Mouse (Mus musculus) midbrain, postnatal 0 days (tissue): Measurements from ENCODE around the gene Atg2a. TPM values are rescaled to one million over a fixed set of nuclear protein-coding genes. Genes with fewer than 3 reads are reported as not detected.

Source experiments
- ATAC-seq: fragments of 200-750 bp; cut with Nextera tagmentation; 2 replicates; pipeline ENCODE4 v1.8.0; 2017; ENCODE audit warnings: moderate number of reproducible peaks, mild to moderate bottlenecking, moderate TSS enrichment, moderate library complexity; ENCODE audit not compliant: low FRiP score
- DNase-seq: peaks from one replicate; pipeline ENCODE4 v3.0.0-alpha.2; 2015; ENCODE audit warnings: low spot score
- H3K27ac ChIP-seq: fragments of 300-500 bp; sonication (generic); 2 replicates; pipeline ENCODE4 v1.5.1; 2014; ENCODE audit warnings: low read depth, mild to moderate bottlenecking, low read length, mixed read lengths
- H3K27me3 ChIP-seq: fragments of 300-500 bp; sonication (generic); 2 replicates; pipeline ENCODE4 v1.6.1; 2014; ENCODE audit warnings: low read length, control low read depth, mixed read lengths; ENCODE audit not compliant: insufficient read depth
- H3K36me3 ChIP-seq: fragments of 300-500 bp; sonication (generic); 2 replicates; pipeline ENCODE4 v1.6.1; 2014; ENCODE audit warnings: low read length, control low read depth, mixed read lengths; ENCODE audit not compliant: insufficient read depth
- H3K4me1 ChIP-seq: fragments of 300-500 bp; sonication (generic); 2 replicates; pipeline ENCODE4 v1.6.1; 2014; ENCODE audit warnings: mild to moderate bottlenecking, control low read depth, antibody characterized with exemption, low read length, mixed read lengths; ENCODE audit not compliant: insufficient read depth
- H3K4me2 ChIP-seq: fragments of 300-500 bp; sonication (generic); 2 replicates; pipeline ENCODE4 v1.6.1; 2014; ENCODE audit warnings: low read depth, mild to moderate bottlenecking, low read length, mixed read lengths; ENCODE audit not compliant: poor library complexity, severe bottlenecking
- H3K4me3 ChIP-seq: fragments of 300-500 bp; sonication (generic); 2 replicates; pipeline ENCODE4 v1.5.1; 2014; ENCODE audit warnings: low read depth, mild to moderate bottlenecking, low read length, moderate library complexity
- H3K9ac ChIP-seq: fragments of 300-500 bp; sonication (generic); replicated peaks from 2 replicates; pipeline ENCODE4 v1.6.1; 2014; ENCODE audit warnings: mild to moderate bottlenecking, low read length, moderate library complexity, mixed read lengths; ENCODE audit not compliant: poor library complexity, severe bottlenecking
- H3K9me3 ChIP-seq: fragments of 300-500 bp; sonication (generic); 2 replicates; pipeline ENCODE4 v1.6.1; 2016; ENCODE audit warnings: low read length, control low read depth
- CTCF ChIP-seq: IDR thresholded peaks from 2 replicates; pipeline ENCODE4 v1.5.1; 2016; ENCODE audit warnings: antibody characterized with exemption, mild to moderate bottlenecking
- WGBS: fragments of 180-500 bp; shearing (Covaris S2); extraction: QIAGEN DNeasy Blood & Tissue Kit; methylation state at CpG from one replicate; pipeline ENCODE4 v1.1.7; 2014; 5-methylcytosine and 5-hydroxymethylcytosine counted together
- polyA plus RNA-seq: library from polyadenylated mRNA; unstranded; fragments of >200 nt; fragmentation: Nextera tagmentation; extraction: Ambion mirVana; gene quantifications from 2 replicates; pipeline ENCODE4 v1.2.1, GENCODE M21; 2015
- total RNA-seq: library from RNA; depleted of rRNA; stranded (reverse); fragments of >200 nt; gene quantifications from 2 replicates; pipeline ENCODE4 v1.2.3, GENCODE M21; 2014

Gene Atg2a
- total and polyA plus RNA-seq, 2 experiments from 2014 or later: 9.7 to 38.2 TPM

DNA sequence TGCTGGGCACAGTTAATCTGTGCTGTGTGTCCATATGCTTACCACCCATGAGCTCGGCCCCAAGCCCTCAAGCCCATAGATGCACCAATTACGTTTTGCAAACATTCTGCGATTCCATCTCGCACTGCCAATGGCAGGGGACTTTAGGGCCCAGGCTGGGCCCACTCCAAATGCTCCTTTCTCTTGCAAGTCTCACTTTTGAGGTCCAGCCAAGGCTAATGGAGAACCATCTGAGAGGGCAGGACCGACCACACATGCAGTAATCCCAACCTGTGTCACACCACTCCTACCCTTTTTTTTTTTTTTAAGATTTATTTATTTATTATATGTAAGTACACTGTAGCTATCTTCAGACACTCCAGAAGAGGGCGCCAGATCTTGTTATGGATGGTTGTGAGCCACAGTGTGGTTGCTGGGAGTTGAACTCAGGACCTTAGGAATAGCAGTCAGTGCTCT, 24.3 kb downstream of the Atg2a start:
- DNase-seq (no peak), ATAC-seq (no peak)
- Histone ChIP-seq H3K4me3 (no peak overlapping the region), H3K27me3 (no peaks in the 10 kb centered on the region), H3K9ac (no peak overlapping the region), H3K4me1 (no peaks in the 10 kb centered on the region), H3K9me3 (no peaks in the 10 kb centered on the region), H3K4me2 (no peak overlapping the region), H3K36me3 (peaks cover 15% of the 10 kb centered on the region), H3K27ac (no peak overlapping the region)
- 70% methylated on average over 6 of the region's 6 CpGs for WGBS
- TF ChIP-seq CTCF: peak; percentile 38

DNA sequence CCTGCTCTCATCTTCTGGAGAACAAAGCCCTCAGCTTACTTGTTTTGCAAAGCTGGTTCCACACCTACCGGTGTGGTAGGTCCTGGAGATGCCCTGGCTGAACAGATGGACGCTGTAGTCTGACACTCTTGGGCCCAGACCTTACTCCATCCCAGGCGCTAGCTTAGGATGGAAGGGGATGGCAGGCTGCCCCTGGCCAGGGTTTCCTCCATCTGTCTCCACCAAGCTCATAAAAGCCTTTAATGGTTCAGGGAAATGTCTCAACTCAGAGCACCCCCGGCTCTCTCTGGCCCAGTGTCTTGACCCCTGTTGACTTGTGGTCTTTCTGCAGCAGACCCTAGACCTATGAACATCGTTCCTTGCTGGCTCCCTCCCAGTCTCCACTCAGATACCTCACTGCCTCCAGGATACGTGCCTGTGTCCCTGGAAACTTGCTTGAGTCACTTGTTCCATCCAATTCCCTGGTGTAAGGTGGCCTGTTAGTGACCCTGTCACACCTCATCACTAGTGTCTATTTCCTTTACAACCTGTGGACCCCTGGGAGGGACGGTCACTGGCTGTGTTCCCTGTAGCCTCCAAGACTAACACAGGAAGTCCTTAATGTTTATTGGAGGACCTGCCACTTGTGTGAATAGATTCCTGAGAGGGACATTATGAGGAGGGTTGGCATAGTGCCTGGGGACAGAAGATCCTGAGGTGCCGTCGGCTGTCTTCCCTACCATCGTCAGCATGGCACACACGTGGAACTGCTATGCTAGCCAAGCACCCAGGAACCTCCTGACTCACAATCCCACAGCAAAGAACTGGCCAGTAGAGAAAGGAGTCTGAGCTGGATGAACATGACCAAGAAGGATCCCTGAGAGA, 26.1 kb downstream of the Atg2a start:
- no peak overlapping the region for H3K27ac ChIP-seq
- H3K9ac ChIP-seq: no peak overlapping the region
- H3K9me3 ChIP-seq: no peaks in the 10 kb centered on the region
- no peaks in the 10 kb centered on the region for H3K27me3 ChIP-seq
- WGBS: 79% methylated on average over 11 of the region's 11 CpGs
- 0 out of 2 replicates have a peak, but pooled peaks cover under 1% of the 10 kb centered on the region for H3K36me3 ChIP-seq
- H3K4me1 ChIP-seq: no peaks in the 10 kb centered on the region
- no peak overlapping the region for H3K4me2 ChIP-seq
- no peak for ATAC-seq
- no peak for TF ChIP-seq CTCF
- H3K4me3 ChIP-seq: no peak overlapping the region
- peak; percentile 38 for DNase-seq

DNA sequence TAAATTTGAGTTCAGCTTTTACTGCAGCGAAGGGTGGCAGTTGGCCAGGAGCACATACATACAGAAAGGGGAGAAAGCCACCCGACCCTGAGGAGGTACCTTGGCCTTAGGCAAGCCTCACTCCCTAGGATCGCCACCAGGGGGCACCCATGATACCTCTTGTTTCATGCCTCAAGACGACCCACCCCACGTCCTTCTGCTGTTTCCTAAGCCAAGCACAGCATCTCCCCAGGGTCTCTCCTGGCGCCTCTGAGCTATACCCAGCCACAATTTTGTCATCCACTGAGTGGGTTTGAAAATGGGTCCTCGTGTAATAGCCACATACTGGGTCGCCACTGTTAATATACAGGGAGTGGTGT, 26.7 kb downstream of the Atg2a start:
- Histone ChIP-seq H3K4me2 (no peak overlapping the region), H3K9me3 (no peaks in the 10 kb centered on the region), H3K36me3 (no peaks in the 10 kb centered on the region), H3K9ac (no peak overlapping the region), H3K27ac (no peak overlapping the region), H3K4me3 (no peak overlapping the region), H3K27me3 (no peaks in the 10 kb centered on the region), H3K4me1 (no peaks in the 10 kb centered on the region)
- WGBS: 16% methylated on average over 8 of the region's 8 CpGs
- DNase-seq (peak; percentile 88), ATAC-seq (no peak)
- TF ChIP-seq CTCF: peak; percentile 84

DNA sequence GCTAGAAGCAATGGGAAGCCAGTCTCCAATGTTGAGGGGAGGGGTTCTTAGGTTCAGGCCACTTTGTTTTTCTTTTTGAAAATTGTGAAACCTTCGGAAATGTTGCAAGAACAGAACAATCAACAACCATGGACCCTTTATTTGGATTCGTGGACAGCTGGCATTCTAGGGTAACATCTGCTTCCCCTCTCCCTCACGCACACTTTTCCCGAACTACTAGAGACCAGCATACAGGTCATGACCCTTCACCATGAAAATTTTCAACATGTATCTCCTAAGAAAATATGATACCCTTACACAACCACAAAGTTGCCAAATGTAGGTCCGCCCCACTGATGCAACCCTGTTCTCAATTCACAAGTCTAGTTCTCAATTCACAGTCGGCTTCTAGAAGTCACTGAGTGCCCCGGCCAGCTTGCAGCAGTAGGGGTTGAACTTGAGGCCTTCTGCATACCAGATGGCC, 27.2 kb downstream of the Atg2a start:
- no peaks in the 10 kb centered on the region for H3K9me3 ChIP-seq
- no peak overlapping the region for H3K27ac ChIP-seq
- 86% methylated on average over 7 of the region's 7 CpGs for WGBS
- no peak for DNase-seq
- no peaks in the 10 kb centered on the region for H3K36me3 ChIP-seq
- ATAC-seq: no peak
- H3K27me3 ChIP-seq: no peaks in the 10 kb centered on the region
- no peak overlapping the region for H3K4me3 ChIP-seq
- TF ChIP-seq CTCF: no peak
- H3K9ac ChIP-seq: no peak overlapping the region
- no peak overlapping the region for H3K4me2 ChIP-seq
- H3K4me1 ChIP-seq: no peaks in the 10 kb centered on the region

DNA sequence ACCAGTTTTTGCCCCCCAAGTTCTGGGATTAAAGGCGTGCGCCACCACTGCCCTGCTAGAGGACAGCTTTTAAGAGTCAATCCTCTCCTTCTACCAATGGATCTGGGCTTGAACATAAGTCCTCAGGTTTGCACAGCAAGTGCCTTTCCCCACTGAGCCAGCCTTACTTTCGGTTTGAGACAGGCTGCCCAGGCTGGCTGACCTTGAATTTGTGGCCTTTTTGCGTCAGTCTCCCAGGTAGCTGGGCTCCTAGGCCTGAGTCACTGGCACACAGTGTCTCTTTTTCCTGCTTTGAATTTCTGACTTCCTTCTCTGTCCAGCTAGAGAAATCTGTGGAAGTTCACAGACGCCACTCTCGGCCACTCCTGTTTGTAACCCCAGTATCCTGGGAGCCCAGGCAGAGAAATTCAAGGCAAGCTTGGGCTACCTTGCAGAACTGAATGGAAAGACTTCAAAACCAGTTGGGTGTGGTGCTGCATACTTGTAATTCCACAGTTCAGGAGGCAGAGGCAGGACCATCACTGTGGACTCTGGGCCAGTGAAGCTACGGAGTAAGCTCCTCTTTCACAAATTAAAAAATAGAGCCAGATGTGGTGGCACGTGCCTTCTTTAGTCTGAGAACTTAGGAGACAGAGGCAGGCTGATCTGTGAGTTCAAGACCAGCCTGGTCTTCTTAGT, 28.5 kb downstream of the Atg2a start:
- Histone ChIP-seq H3K27ac (no peak overlapping the region), H3K9me3 (no peaks in the 10 kb centered on the region), H3K36me3 (no peaks in the 10 kb centered on the region), H3K9ac (no peak overlapping the region), H3K27me3 (no peaks in the 10 kb centered on the region), H3K4me2 (no peak overlapping the region), H3K4me3 (no peak overlapping the region), H3K4me1 (no peaks in the 10 kb centered on the region)
- 89% methylated on average over 8 of the region's 8 CpGs for WGBS
- ATAC-seq: no peak
- DNase-seq: no peak
- no peak for TF ChIP-seq CTCF

DNA sequence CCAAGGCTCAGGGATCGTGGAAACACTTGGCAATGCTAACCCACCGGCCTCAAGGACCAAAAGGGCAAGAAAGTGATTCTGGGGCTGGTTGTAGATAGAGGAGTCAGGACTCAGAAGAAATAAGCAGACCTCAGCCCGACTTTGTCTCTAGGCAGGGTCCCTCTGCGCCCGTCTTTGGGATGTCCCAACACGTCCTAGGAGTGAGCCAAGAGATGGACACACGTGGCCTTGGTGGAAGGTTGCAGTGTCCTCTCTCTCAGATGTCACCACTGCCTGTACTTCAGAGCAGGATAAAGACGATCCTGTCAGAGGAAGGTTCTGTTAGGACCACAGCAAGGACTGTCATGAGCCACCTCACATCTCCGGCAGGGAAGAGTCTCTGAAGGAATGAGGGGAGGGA, 29.2 kb downstream of the Atg2a start:
- 54% methylated on average over 9 of the region's 9 CpGs for WGBS

More for the DNA sequence above, 29.2 kb downstream of the Atg2a start:
- ATAC-seq (no peak), DNase-seq (no peak)
- no peak overlapping the region for H3K4me2 ChIP-seq
- H3K27ac ChIP-seq: no peak overlapping the region
- H3K9me3 ChIP-seq: no peaks in the 10 kb centered on the region
- H3K36me3 ChIP-seq: no peaks in the 10 kb centered on the region
- no peak overlapping the region for H3K9ac ChIP-seq
- no peaks in the 10 kb centered on the region for H3K27me3 ChIP-seq
- no peak for TF ChIP-seq CTCF
- no peak overlapping the region for H3K4me3 ChIP-seq
- H3K4me1 ChIP-seq: no peaks in the 10 kb centered on the region
